Mouse (Mus musculus) midbrain, embryonic 12.5 days (tissue): ENCODE measurements around the gene Uqcrc1. TPM values are rescaled to one million over a fixed set of nuclear protein-coding genes. Genes with fewer than 3 reads are reported as not detected.

Experiments
- ATAC-seq: fragments of 200-750 bp; cut with Nextera tagmentation; 2 replicates; pipeline ENCODE4 v1.8.0; 2017; ENCODE audit warnings: low read depth, moderate TSS enrichment, moderate library complexity; ENCODE audit not compliant: low FRiP score
- H3K27ac ChIP-seq: fragments of 300-500 bp; sonication (generic); replicated peaks from 2 replicates; pipeline ENCODE4 v1.5.1; 2016; ENCODE audit warnings: mild to moderate bottlenecking
- H3K27me3 ChIP-seq: fragments of 300-500 bp; sonication (generic); 2 replicates; pipeline ENCODE4 v1.6.1; 2016; ENCODE audit warnings: mild to moderate bottlenecking
- H3K36me3 ChIP-seq: fragments of 300-500 bp; sonication (generic); 2 replicates; pipeline ENCODE4 v1.6.1; 2016
- H3K4me1 ChIP-seq: fragments of 300-500 bp; sonication (generic); 2 replicates; pipeline ENCODE4 v1.6.1; 2016
- H3K4me2 ChIP-seq: fragments of 300-500 bp; sonication (generic); replicated peaks from 2 replicates; pipeline ENCODE4 v1.6.1; 2016; ENCODE audit warnings: mild to moderate bottlenecking, moderate library complexity
- H3K4me3 ChIP-seq: fragments of 300-500 bp; sonication (generic); 2 replicates; pipeline ENCODE4 v1.5.1; 2016; ENCODE audit warnings: mild to moderate bottlenecking
- H3K9ac ChIP-seq: fragments of 300-500 bp; sonication (generic); replicated peaks from 2 replicates; pipeline ENCODE4 v1.6.1; 2016; ENCODE audit warnings: mild to moderate bottlenecking, moderate library complexity
- H3K9me3 ChIP-seq: fragments of 300-500 bp; sonication (generic); 2 replicates; pipeline ENCODE4 v1.6.1; 2016; ENCODE audit warnings: mild to moderate bottlenecking
- WGBS: fragments of 180-500 bp; shearing (Covaris S2); methylation state at CpG from one replicate; pipeline ENCODE4 v1.1.7; 2016; 5-methylcytosine and 5-hydroxymethylcytosine counted together
- polyA plus RNA-seq: library from polyadenylated mRNA; unstranded; fragments of >200 nt; fragmentation: Nextera tagmentation; extraction: Ambion mirVana; gene quantifications from 2 replicates; pipeline ENCODE4 v1.2.1, GENCODE M21; 2016

Uqcrc1 gene
- polyA plus RNA-seq, 1 experiment from 2014 or later = 375 TPM

DNA sequence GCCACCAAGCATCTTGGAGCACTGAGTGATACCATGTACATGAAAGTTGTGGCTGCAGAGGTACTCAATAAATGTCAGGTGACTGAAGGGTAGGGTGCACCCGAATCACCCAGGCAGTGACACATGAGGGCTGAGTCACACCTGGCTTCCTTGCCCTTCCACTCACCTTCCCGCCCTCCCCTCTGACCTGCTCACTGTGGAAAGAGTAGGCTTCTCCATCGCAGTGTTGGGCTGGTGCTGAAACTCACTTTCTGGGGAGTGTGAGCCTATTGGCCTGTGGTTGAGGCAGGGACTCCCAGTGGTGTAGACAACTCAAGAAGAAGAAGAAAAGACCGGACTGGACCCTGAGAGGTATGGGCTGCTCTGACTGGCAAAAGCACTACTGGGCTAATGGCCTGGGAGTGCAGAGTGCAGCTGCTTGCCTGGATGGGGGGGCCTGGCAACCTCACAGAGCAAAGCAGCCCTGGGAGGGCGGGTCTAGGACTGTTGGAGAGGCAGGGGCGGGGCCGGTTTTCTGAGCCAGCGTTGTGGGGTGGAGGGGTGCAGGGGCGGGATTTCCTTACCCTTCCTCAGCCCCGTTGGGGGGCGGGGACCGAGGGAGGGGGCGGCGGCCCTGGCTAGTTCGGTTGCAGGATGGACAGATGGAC lies 51.4 kb downstream of the Uqcrc1 start:
- Histone ChIP-seq H3K27ac (no peak overlapping the region), H3K9me3 (no peaks in the 10 kb centered on the region), H3K4me2 (no peak overlapping the region), H3K27me3 (no peaks in the 10 kb centered on the region), H3K9ac (no peak overlapping the region), H3K36me3 (no peaks in the 10 kb centered on the region), H3K4me1 (peaks cover 18% of the 10 kb centered on the region), H3K4me3 (no peak overlapping the region)
- 23% methylated on average over 14 of the region's 15 CpGs for WGBS
- ATAC-seq = no peak

DNA sequence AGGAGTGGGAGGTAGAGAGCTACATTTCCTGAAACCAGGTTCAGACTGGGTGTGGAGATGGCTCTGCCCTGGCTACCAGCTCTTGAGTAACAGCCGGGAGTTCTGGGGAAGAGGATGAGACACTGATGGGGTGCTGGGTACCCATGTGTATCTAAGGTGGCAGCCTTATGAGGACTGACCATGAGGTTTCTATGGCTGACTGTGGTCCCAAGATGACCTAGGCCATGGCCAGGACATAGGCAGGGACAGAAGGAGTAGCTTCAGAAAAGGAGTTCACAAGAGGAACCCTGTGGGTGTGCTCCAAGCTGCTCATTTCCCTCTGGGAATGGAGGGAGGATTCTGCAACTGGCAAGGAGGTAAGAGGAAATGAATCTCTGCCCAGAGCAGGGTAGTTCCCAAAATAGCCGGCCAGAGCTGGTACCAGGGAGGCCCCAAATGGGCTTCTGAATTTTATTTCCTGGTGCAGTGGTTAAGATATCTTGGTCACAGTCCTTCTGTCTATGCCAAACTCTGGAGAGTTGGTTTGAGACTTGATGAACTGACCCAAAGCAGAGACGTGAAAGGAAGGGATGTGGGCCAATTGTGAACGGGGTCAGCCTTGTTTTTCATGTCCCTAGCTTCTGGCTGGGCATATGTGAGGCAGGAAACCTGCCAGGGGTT lies 53.5 kb downstream of the Uqcrc1 start:
- Histone ChIP-seq H3K27me3 (no peaks in the 10 kb centered on the region), H3K9ac (no peak overlapping the region), H3K27ac (no peak overlapping the region), H3K36me3 (no peaks in the 10 kb centered on the region; the same call in 1 of the 2 replicates), H3K4me2 (no peak overlapping the region), H3K4me1 (peaks cover 18% of the 10 kb centered on the region), H3K4me3 (no peak overlapping the region), H3K9me3 (no peaks in the 10 kb centered on the region)
- WGBS = 76% methylated on average over 4 of the region's 4 CpGs
- ATAC-seq = no peak

DNA sequence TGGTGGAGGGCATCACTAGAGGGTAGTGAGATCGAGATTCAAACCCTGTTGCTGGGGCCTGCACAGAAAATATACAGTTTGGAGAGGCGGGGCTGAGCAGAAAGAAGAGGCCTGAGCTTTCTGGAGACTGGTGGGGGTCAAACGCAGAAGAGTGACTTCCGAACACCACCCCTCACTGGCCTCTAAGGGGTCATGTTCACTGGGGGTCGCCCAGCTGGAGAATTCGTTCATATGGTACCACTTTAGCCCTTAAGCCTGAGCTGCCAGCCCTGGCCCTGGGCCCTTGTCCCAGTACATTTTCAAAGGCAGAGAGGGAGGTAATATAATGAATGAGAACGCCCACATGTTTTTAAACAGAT lies 54.0 kb downstream of the Uqcrc1 start:
- ATAC-seq = no peak
- no peak overlapping the region for H3K27ac ChIP-seq

DNA sequence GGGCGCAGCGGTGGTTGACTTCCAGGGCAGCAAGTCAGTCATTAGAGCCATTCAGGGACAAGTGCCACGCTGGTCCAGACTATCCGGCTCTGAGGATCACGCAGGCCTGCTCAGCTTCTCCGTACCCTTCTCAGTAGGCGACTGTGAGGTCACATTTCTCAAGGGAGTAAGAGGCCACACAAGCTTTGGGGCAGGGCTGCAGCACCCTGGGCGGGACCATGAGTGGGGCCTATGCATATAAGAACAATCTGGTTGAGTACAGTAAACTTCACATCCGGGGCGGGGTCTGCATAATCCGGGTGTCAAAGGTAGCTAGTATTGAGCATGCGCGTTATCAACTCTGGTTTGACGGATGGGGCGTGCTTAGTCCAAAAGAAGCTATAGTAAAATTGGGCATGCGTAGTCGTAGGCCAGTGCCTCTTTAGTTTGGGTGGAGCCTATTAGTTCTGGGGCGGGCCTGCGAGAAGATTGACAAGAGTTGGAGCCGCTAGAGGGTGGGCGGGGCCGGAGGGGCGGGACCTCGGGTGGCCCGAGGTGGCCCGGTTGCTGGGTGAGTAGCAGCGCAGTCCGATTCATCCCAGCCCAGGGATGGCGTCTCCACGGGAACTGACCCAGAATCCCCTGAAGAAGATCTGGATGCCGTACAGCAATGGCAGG lies 55.1 kb downstream of the Uqcrc1 start, which contains the start of gene Pfkfb4:
TSS of gene Pfkfb4 (plus strand) at position 351 of the 657 bp plus-strand sequence.
- 1% methylated on average over 31 of the region's 31 CpGs for WGBS
- Histone ChIP-seq H3K27me3 (no peaks in the 10 kb centered on the region), H3K9me3 (no peaks in the 10 kb centered on the region), H3K4me1 (peaks cover 25% of the 10 kb centered on the region), H3K4me2 (peak within 1 kb of the TSS; percentile 64), H3K27ac (peak within 1 kb of the TSS; percentile 58), H3K4me3 (peak within 1 kb of the TSS; percentile 50), H3K9ac (peak within 1 kb of the TSS; percentile 56), H3K36me3 (no peaks in the 10 kb centered on the region; the same call in 1 of the 2 replicates)
- ATAC-seq = peak; percentile 95

More for the DNA sequence above, 54.0 kb downstream of the Uqcrc1 start:
- Histone ChIP-seq H3K27me3 (no peaks in the 10 kb centered on the region), H3K4me3 (no peak overlapping the region), H3K9me3 (no peaks in the 10 kb centered on the region), H3K4me2 (no peak overlapping the region), H3K9ac (no peak overlapping the region), H3K4me1 (peaks cover 20% of the 10 kb centered on the region), H3K36me3 (no peaks in the 10 kb centered on the region; the same call in 1 of the 2 replicates)
- 79% methylated on average over 7 of the region's 7 CpGs for WGBS

DNA sequence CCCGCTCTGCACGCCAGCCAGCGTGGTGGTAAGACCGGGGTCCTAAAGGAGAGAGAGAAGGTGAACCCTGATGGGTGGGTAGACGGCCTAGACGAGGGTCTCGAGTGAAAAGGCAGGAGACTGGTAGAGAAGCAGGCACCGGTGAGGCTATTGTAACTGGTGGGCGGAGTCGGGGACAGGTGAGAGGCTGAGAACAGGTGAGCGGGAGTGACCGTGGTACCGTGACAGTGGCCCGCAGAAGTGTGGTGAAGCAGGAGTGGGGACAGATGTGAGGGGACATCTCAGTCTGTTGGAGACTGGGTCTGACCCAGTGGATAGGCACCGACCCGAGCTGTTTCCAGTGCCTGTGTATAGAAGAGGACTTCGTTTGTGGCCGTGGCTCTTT lies 55.6 kb downstream of the Uqcrc1 start:
- H3K27ac ChIP-seq = peak overlapping the region; percentile 58
- peaks cover 25% of the 10 kb centered on the region for H3K4me1 ChIP-seq
- no peak; the same call in 1 of the 2 replicates for ATAC-seq

DNA sequence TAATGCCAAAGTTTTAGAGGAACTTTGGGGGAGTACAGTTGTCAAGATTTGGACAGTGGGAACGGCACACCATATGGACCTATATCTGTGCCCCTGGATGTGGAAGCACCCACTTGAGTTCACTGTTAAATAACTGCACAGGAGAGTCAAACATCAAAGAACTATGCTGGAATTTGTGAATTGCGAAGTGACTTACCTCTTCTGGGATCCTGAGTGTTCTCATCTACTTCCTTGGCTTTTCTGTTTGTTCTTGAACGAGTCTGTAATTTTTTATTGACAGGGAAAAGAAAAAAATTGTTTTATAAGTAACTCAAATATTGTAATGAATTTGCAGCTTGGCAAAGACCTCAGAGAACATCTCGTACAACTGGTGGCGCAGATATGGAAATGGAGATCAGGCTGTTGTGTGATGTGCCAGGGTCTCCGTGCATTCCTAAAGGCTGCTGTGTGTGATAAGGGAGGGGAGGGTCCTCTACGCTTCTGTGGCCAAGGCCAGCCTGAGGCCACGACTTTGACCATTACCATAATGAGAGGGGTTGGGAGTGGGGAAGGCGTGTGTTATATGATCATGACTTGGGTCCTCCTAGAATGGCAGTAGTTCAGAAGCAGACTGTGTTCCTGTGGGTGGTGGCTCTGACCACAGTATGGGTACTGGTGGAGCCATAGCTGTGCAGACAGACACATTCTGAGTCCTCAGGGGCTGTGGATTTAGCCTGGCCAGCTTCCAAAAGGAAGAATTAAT lies 56.4 kb downstream of the Uqcrc1 start:
- Histone ChIP-seq H3K27me3 (no peaks in the 10 kb centered on the region), H3K4me2 (peak overlapping the region; percentile 64), H3K4me1 (peaks cover 24% of the 10 kb centered on the region), H3K27ac (no peak overlapping the region), H3K9me3 (no peaks in the 10 kb centered on the region), H3K9ac (peak overlapping the region; percentile 56; the same call in 1 of the 2 replicates), H3K36me3 (no peaks in the 10 kb centered on the region; the same call in 1 of the 2 replicates), H3K4me3 (peak overlapping the region; percentile 50)
- WGBS = 85% methylated on average over 9 of the region's 9 CpGs
- ATAC-seq = no peak

More for the DNA sequence above, 55.6 kb downstream of the Uqcrc1 start:
- no peaks in the 10 kb centered on the region for H3K9me3 ChIP-seq
- H3K4me3 ChIP-seq = peak overlapping the region; percentile 50
- H3K4me2 ChIP-seq = peak overlapping the region; percentile 64
- WGBS = 10% methylated on average over 18 of the region's 18 CpGs
- H3K27me3 ChIP-seq = no peaks in the 10 kb centered on the region
- no peaks in the 10 kb centered on the region; the same call in 1 of the 2 replicates for H3K36me3 ChIP-seq
- H3K9ac ChIP-seq = peak overlapping the region; percentile 56

DNA sequence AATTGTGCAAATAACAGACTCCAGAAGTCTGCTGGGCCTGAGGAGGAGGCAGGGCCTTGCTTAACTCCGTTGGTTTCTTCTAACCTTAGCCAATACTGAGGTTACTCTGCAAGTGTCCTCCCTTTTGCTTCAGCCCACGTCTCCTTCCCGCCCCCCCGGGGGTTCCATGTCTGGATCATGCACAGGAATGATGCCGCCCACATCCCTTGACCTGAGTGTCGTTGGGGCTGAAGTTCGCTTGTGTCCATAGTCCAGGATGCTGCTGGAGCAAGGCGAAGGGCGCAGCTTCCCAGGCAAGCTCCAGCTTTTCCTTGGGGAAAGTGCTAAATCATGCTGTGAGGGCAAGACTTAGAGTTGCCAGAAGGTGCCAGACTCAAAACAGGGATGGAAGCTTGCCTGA lies 60.0 kb downstream of the Uqcrc1 start:
- Histone ChIP-seq H3K4me1 (peaks cover 14% of the 10 kb centered on the region; the same call in 1 of the 2 replicates), H3K27me3 (no peaks in the 10 kb centered on the region), H3K4me3 (no peak overlapping the region), H3K27ac (no peak overlapping the region), H3K4me2 (no peak overlapping the region), H3K9me3 (no peaks in the 10 kb centered on the region), H3K36me3 (no peaks in the 10 kb centered on the region; the same call in 1 of the 2 replicates), H3K9ac (no peak overlapping the region)
- no peak for ATAC-seq
- 82% methylated on average over 9 of the region's 9 CpGs for WGBS

DNA sequence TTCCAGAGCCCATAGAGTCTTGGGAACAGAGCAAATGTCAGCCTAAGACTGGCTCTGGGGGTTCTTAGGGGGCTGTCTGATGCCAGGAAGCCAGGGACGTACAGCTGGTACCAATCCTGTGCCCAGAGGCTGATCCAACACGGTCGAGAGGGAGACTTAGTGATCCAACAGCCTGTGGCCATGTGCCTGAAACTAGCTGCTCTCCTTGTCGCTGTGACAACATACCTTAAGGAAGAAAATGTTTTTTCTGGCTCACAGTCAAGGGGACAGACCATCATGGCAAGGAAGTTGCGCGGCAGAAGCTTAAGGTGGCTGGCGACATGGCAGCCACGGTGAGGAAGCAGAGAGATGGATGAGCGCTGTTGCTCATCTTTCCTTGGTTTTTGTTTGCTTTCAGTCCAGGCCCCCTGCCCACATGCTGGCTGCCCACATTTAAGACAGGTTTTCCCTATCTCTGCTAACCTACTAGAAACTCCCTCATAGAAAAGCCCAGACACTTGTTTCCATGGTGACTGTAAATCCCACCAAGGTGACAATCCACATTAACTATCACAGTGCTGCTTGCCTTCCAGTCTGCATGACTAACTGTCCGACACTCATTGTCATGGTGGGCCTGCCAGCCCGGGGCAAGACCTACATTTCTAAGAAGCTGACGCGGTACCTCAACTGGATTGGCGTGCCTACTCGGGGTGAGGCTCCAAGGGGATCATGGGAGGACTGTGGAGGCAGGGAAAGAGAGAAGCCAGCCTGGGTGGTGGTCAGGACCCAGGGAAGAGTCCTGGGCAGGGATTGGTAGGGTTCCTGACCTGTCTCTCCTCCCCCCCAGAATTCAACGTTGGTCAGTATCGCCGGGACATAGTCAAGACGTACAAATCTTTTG lies 62.1 kb downstream of the Uqcrc1 start:
- Histone ChIP-seq H3K36me3 (no peaks in the 10 kb centered on the region; the same call in 1 of the 2 replicates), H3K27me3 (no peaks in the 10 kb centered on the region), H3K4me1 (peaks cover 7% of the 10 kb centered on the region; the same call in 1 of the 2 replicates), H3K9me3 (no peaks in the 10 kb centered on the region), H3K27ac (no peak overlapping the region), H3K4me2 (no peak overlapping the region), H3K9ac (no peak overlapping the region), H3K4me3 (no peak overlapping the region)
- no peak for ATAC-seq
- WGBS = 83% methylated on average over 19 of the region's 19 CpGs

DNA sequence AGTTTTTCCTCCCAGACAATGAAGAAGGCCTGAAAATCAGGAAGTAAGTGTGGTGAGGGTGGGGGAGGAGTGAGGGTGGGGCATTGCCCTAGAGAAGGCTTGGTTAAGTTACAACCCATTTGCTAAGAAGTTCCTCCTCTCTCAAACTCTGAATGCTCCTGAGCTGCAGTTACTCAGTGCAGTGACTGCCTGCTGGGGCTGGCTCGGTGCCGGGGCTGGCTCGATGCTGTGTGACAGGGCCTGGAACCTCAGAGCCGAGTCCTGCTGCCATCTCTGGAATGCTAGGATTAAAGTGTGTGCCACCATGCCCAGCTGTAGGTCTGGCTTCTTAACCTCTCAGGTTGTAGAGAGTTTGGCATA lies 62.7 kb downstream of the Uqcrc1 start:
- WGBS = 78% methylated on average over 4 of the region's 4 CpGs
- H3K27me3 ChIP-seq = no peaks in the 10 kb centered on the region
- H3K4me3 ChIP-seq = no peak overlapping the region
- H3K9me3 ChIP-seq = no peaks in the 10 kb centered on the region
- no peak for ATAC-seq
- H3K4me2 ChIP-seq = no peak overlapping the region
- H3K4me1 ChIP-seq = peaks cover 7% of the 10 kb centered on the region; the same call in 1 of the 2 replicates
- no peak overlapping the region for H3K27ac ChIP-seq
- no peak overlapping the region for H3K9ac ChIP-seq
- H3K36me3 ChIP-seq = no peaks in the 10 kb centered on the region; the same call in 1 of the 2 replicates
